8 mouse cellular contexts compared by ENCODE assay signal in the genomic region with DNA sequence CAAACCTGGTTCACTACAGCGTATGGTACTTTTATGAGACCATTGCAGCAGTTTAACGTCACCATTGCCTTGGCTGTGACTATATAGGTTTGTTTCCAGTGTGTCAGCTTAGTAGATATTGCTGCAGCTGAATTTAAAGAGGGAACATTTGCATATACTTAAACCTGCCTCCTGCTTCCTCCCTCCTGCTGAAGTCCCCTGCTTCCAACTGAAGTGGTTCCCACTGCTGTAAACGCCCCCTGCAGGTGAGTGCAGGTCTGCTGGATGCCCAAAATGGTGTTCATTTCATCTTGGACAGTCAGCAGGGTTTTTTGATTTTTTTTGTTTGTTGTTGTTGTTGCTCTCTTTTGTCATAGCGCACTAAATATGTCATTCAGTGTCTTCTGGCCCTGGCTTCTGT.
DNase-seq lines count a peak whose midpoint lies in the region.

No protein-coding gene starts in this region.

- peak; percentile 33 for DNase-seq in embryo, embryonic 10 days (ENCODE audit: low spot score)
- DNase-seq in embryo, embryonic 9.5 days (ENCODE audit: extremely low spot score), result no peak
- DNase-seq in left cerebral cortex, postnatal 14 days (ENCODE audit: low spot score in 2 of 2), result peak; percentile 22 to 40
- DNase-seq in left cerebral cortex, adult 8-10 months (ENCODE audit: low spot score in 2 of 2), result no peak
- peak; percentile 7 to 35 for DNase-seq in adrenal gland, postnatal 36 days
- peak; percentile 37 for DNase-seq in left cerebral cortex, postnatal 4 days
- peak; percentile 35 for DNase-seq in thymus, postnatal 25 days
- DNase-seq in frontal cortex, postnatal 25 days (ENCODE audit: low spot score in 2 of 2), result no peak

- intact Hi-C loops in left cerebral cortex, postnatal 14 days (cut with DNase I), result no loop called here
- intact Hi-C loops in left cerebral cortex, postnatal 4 days (cut with DNase I), result no loop called here

Comparison
In these comparisons a context has a peak if more than half of its experiments do, and no peak if none do; other contexts are left out.
1. DNase-seq: peak in embryo, embryonic 10 days (single experiment), left cerebral cortex, postnatal 14 days (2 of 2), adrenal gland, postnatal 36 days (2 of 2), left cerebral cortex, postnatal 4 days (single experiment) and thymus, postnatal 25 days (single experiment); none in embryo, embryonic 9.5 days (single experiment), left cerebral cortex, adult 8-10 months (0 of 2) and frontal cortex, postnatal 25 days (0 of 2).